Mouse (Mus musculus) erythroid progenitor cell, adult 5-6 weeks (primary cell): ENCODE data around the gene Slc29a4. TPM values are rescaled to one million over a fixed set of nuclear protein-coding genes. Genes with fewer than 3 reads are reported as not detected.

Experiments used
- total RNA-seq, 2 experiments: library from RNA; stranded (forward) in 1 of 2; stranded (reverse) in 1 of 2; fragments of 150-400 nt in 1 of 2; fragments of 186-747, 209-891 nt in 1 of 2; gene quantifications; 2 replicates each; pipeline versions ENCODE4 v1.2.3 to v1.2.4; 2015 to 2017; ENCODE audit warnings: low replicate concordance in 2 of 2

The Slc29a4 gene
- total RNA-seq, 2 experiments from 2014 or later = not detected

Other genes with a start within 250 kb of the Slc29a4 start
- gene Ap5z1, start 228.6 kb upstream of the Slc29a4 start, total RNA-seq (2015; ENCODE audit: low replicate concordance) = 5.0 and 14.8 TPM in 2 replicates
- 2.6 and 10.1 TPM in 2 replicates for gene Ap5z1, start 228.6 kb upstream of the Slc29a4 start, total RNA-seq (2017; ENCODE audit: low replicate concordance)
- not detected in 2 replicates for gene Papolb, start 162.4 kb upstream of the Slc29a4 start, total RNA-seq (2015; ENCODE audit: low replicate concordance)
- not detected in 2 replicates for gene Papolb, start 162.4 kb upstream of the Slc29a4 start, total RNA-seq (2017; ENCODE audit: low replicate concordance)
- gene Radil, start 141.4 kb upstream of the Slc29a4 start, total RNA-seq (2015; ENCODE audit: low replicate concordance) = not detected in 2 replicates
- not detected in 2 replicates for gene Radil, start 141.4 kb upstream of the Slc29a4 start, total RNA-seq (2017; ENCODE audit: low replicate concordance)
- not detected in 2 replicates for gene Mmd2, start 83.7 kb upstream of the Slc29a4 start, total RNA-seq (2015; ENCODE audit: low replicate concordance)
- gene Mmd2, start 83.7 kb upstream of the Slc29a4 start, total RNA-seq (2017; ENCODE audit: low replicate concordance) = not detected in 2 replicates
- 42.9 and 54.5 TPM in 2 replicates for gene Wipi2, start 64.8 kb upstream of the Slc29a4 start, total RNA-seq (2015; ENCODE audit: low replicate concordance)
- 67.9 and 91.3 TPM in 2 replicates for gene Wipi2, start 64.8 kb upstream of the Slc29a4 start, total RNA-seq (2017; ENCODE audit: low replicate concordance)
- gene Tnrc18, start 125.2 kb downstream of the Slc29a4 start, total RNA-seq (2015; ENCODE audit: low replicate concordance) = 14.4 and 21.8 TPM in 2 replicates
- 15.1 TPM in 2 replicates for gene Tnrc18, start 125.2 kb downstream of the Slc29a4 start, total RNA-seq (2017; ENCODE audit: low replicate concordance)
- gene Fbxl18, start 202.9 kb downstream of the Slc29a4 start, total RNA-seq (2015; ENCODE audit: low replicate concordance) = 0.42 and 4.0 TPM in 2 replicates
- gene Fbxl18, start 202.9 kb downstream of the Slc29a4 start, total RNA-seq (2017; ENCODE audit: low replicate concordance) = 2.4 and 2.7 TPM in 2 replicates
- gene Actb, start 214.2 kb downstream of the Slc29a4 start, total RNA-seq (2015; ENCODE audit: low replicate concordance) = 4,902 and 5,552 TPM in 2 replicates
- gene Actb, start 214.2 kb downstream of the Slc29a4 start, total RNA-seq (2017; ENCODE audit: low replicate concordance) = 1,509 and 1,723 TPM in 2 replicates